Mouse (Mus musculus) heart, adult 11 months (tissue): Measurements from ENCODE around the gene Atp12a.

Experiments
- DNase-seq: peaks from one replicate; pipeline ENCODE4 v3.0.0; 2022

Gene Atp12a

DNA sequence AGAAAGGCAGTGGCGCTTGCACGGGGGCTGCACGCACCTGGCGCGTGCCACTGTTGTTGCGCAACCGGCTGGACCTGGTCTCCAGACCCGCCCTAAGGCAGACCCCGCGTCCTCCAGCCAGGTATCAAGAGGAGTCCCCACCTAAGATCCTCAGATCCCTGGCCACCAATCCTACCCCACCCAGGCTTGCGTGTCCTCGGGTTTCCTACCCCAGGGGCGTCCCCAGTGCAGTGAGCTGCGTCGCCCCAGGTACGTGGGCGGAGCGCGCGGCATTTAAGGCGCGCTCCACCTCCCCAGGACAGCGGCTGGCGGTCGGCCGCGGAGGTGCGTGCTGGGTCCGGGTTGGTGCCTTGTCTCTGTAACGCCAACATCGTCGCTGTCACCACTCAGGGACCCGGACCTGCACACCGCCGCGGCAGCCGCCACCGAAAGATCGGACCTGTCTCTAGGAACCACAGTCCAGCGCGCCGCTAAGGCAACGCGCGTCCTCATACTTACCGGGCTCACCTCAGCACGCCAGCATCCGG lies at the start of gene Atp12a:
Gene Atp12a, plus strand, starts transcription at position 358 of the 527 bp plus-strand sequence.
- DNase-seq: peak; percentile 84

DNA sequence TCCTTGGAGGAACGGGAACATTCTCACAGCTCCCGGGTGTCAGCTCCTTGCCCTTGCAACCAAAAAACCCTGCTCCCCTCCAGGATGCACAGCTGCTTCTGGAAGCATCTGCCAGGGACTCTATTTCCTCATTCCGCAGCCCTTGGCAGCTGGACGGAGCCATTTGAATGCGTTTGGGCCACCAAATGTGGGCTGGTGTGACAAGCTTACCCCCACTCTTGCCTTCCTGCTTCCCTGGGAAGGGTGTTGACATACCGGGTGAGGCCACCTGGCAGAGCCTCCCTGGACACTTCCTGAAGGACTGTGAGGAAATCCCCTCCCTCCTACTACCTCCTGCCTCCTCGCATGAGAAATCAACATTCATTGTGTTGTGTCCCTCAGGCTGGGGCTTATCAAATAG lies 49.3 kb upstream of the Atp12a start:
- DNase-seq: peak; percentile 96

GRCm38 (mm10) chr14:56316333-56316732 lies 48.5 kb upstream of the Atp12a start:
- DNase-seq: peak; percentile 48

DNA sequence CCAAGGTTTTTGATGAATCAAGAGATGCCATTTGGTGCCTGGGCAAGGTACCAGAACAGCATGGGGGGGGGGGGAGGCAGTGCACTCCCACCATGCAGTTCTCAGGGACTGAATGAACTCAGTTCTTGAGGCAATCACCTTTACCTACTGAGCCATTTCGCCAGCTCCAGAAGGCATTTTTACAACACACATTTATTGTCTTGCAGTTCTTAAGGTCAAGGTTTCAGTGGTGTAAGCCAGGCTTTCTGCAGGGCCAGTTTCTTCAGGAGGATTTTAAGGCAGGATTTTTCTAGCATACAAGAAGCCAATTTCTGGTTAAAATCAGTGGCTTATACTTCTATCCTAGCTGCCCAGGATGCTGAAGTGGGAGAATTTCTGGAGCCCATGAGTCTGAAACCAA lies 41.9 kb upstream of the Atp12a start:
- DNase-seq: peak; percentile 54

GRCm38 (mm10) chr14:56325038-56325437 lies 39.8 kb upstream of the Atp12a start:
- no peak for DNase-seq

DNA sequence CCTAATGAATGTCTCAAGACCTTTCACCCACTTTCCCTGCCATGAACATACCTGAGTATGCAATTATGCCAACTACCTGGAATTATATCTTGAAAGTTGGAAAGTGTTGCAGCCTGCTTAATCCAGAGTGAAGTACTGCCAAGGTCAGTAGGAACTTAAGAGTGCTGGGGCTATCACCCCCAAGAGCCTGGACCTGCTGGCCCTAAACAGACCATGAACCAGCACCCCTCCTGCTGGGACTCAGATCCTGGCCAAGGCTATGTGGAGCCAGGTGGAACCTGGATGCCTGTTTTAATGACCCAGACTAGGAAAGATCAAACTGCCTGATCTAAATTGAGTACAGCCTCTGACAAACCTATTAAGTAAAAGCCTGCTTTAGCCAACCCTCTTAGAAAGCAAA lies 31.2 kb upstream of the Atp12a start:
- DNase-seq: no peak

- no peak for DNase-seq
These were observed 30.4 kb upstream of the Atp12a start for GRCm38 (mm10) chr14:56334437-56334836.

DNA sequence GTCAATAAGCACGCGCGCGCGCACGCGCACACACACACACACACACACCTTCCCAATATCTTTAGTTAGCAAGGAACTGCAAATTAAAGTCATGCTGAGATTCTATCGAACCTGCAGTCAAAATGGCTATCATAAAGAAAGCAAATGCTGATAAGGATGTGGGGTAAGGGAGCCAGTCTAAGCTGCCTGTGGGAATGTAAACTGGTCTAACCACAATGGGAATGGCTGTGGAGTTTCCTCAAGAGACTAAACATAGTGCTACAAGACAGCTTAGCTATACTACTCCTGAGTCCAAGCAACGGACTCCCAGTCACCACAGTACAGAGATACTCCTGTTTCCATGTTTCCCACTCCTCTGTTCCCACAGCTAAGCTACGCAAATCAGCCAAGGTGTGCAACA lies 28.8 kb upstream of the Atp12a start:
- DNase-seq: no peak

GRCm38 (mm10) chr14:56337075-56337474 lies 27.8 kb upstream of the Atp12a start:
- DNase-seq: no peak

DNA sequence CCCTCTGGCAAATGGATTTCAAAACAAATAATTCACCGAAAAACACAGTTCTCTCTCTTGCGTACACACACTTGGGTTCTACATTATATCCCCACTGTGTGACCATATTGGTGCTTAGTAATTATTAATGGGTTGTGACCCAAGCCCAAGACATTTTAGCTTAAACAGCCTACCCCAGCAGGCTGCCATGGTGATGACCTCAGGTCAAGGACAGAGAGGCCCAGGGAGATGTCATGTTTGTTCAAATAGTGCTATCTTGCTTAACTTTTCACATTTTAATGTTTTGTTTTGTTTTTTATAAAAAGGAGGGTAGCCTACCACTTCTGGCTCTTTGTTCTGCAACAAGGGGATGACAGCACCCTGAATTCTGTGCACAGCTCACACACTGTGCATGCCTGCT lies 27.2 kb upstream of the Atp12a start:
- DNase-seq: no peak

DNA sequence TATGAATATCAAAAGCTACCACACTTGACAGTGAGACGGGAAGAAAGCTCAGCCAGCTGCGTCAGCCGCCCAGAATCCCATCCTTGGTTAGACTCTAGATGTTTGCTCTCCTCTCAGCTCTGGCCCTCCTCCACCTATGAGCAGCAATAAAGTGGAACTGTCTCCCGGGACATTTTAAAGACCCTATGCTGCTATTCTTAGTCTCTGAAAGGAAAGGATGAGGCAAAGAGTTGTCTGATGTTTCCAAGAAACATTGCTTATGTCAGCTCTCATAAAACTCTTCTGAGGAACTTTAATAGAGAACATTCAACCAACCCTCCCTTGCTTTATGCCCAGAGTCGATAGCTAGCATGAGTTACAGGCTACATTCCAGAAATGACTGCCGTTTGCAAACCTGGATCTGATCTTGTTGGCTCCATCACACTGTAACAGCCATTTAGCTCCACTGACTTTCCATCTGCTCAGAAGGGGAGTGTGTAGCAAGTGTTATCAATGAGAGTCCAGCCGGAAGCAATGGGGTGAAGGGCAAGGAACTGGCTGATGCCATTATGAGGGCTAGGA lies 25.9 kb upstream of the Atp12a start:
- peak; percentile 46 for DNase-seq

- DNase-seq: no peak
These were observed 16.2 kb upstream of the Atp12a start for GRCm38 (mm10) chr14:56348704-56349103.

DNA sequence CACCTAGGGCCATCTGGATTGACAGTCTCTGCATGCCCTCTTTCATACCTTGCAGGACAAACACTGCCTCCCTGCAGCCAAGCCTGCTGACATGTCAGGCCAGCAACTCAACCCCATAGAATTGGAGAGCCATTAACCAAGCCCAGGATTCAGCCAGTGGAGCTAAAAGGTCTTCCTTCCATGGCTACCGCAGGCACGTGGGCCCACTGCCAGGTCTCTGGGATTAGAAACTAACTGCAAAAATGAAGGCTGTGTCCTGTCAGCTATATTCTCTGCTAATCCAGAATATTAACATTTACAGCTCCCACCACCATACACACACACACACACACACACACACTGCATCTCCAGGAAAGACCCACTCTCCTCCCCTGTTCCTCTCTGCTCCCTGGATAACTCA lies 15.3 kb upstream of the Atp12a start:
- peak; percentile 70 for DNase-seq

DNA sequence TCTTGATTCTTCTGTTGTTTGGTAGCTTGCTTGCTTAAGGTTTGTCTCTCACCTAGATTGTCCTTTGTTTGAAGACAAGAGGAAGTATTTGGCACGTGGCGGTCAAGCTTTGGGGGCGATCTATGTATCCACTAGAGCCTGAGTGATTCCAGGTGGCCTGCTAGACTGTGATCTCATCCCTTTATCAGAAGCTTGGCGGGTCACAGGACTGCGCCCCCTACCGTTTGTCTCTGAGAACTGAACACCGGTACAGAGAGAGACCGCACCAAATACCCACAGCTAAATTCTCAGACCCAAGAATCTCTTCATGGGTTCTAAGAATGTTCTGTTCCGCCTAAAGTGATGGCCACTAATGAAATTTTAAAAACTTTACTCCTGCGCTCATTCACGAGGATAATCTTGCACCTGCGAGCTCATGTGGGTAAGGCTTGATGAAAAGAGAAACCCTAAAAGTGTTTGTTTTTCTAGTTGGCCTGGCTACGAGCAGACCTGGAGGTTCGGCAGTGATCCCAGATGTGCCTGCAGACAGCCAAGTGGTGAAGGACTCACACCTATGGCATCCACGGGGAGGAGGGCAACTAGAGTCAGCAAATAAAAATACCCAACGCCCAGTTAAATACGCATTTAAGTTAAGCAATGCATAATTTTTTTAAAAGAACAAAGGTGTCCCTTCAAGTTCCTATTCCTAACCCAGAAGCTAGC lies 12.8 kb upstream of the Atp12a start:
- DNase-seq: peak; percentile 88

DNA sequence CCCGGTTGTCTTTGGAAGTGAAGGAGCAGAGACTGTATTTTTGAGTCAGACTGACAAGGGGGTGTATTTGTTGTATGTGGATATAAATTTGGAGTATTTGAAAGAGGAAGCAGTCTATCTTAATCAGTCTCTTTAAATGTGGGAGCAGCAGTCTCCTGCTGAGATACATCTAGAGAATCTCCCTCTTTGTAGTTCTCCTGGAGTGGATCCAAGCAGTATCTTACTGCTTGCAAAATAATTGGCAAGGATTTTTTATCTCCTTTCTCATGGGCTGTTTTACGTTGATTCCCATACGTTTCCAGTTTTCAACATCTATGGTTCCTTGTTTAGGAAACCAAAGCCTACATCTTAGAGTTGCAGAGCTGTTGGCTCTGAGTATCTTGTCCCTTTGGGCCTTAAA lies 10.1 kb upstream of the Atp12a start:
- no peak for DNase-seq

- DNase-seq: no peak
These were observed 9.5 kb upstream of the Atp12a start for GRCm38 (mm10) chr14:56355396-56355795.

GRCm38 (mm10) chr14:56356196-56356595 lies 8.7 kb upstream of the Atp12a start:
- peak; percentile 31 for DNase-seq

DNA sequence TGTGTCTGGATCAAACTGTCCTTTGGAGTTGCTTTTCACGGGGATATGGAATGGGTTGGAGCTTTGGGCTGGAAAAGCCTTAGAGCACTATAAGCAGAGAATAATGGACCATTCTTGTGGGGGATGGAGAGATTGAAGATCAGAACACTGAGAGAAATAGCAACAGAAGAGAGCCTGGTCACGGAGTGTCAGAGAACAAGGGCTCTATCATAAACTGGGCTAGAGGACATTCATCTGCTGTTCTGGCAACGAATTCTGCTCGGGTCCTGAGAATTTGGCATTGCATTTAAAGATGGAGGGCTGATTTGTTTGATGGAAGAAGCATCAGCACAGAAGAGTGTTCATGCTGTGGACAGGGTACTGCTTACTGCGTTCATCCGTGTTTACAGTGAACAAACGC lies 6.4 kb upstream of the Atp12a start:
- DNase-seq: no peak

DNA sequence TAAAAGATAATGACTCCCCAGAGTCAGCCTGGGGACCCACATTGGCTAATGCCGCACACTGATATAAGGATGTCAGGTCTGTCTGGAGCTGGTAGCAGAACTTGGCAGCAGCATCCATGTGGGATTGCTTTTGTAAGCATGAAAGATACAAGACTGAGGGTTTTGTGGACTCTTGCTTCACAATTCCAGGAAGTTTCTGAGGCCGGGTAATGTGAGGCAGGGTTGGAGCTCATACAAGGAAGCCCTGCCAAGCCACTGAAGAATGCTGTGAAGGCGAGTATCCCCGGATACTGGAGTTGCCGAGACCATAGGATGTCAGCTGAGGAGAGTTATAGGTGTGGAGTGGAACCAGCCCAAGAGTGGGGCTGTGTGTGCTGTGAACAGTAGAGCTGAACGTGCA lies 5.7 kb upstream of the Atp12a start:
- no peak for DNase-seq

DNA sequence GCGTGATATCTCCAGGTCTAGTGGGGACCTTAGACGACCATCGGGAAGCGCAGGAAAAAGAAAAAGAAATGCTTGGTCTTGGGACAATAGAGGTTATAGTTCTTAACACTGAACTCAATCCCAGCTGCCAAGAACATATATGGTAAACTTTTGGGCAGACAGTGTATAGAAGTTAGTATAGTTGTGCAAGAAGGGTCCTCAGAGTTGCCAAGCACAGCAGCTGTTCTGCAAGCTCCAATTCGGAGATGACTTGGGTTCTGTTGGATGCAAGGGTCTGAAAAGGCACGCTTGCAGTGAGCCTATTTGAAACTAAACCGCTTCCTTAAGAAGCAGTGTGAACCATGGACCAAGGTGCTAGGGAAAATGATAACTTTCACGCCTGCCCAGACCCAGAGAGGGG lies 424 bp downstream of the Atp12a start:
- no peak for DNase-seq

GRCm38 (mm10) chr14:56366712-56367111 lies 1.8 kb downstream of the Atp12a start:
- no peak for DNase-seq

DNA sequence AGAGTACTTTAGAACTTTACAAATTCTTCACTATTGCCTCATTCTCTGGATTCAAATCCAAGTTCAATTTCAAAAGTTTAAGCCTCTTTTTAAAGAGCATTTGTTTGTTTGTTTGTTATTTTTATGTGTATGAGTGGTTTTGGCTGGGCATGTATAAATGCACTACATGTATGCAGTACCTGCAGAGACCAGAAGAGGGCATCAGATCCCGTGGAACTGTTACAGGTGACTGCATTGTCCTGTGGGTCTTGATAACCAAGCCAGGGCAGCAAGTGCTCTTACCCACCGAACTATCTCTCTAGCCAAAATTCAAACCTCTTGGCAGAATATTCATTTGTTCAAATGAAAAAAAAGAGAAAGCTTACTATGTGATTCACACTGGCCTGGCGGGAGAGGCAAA lies 4.0 kb downstream of the Atp12a start:
- no peak for DNase-seq

GRCm38 (mm10) chr14:56375731-56376130 lies 10.9 kb downstream of the Atp12a start:
- DNase-seq: peak; percentile 92

DNA sequence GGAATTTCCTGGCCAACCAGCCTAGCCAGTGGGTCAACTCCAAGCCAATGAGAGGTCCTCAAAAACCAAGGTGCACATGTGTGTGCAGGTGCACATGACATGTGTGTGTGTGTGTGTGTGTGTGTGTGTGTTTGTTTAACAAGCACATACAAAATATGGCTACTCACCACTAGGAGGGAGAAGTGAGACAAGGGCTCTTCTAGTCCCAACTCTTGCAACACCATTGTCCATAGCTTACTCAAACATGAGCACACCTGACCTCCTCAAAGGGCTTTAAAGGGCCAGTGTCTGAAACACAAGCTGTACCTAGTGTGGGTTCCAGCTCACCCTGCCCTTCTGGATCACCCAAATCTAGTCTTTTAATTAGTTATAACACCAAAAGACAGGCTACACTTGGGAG lies 12.9 kb downstream of the Atp12a start:
- no peak for DNase-seq

- DNase-seq: no peak
These were observed 14.5 kb downstream of the Atp12a start for GRCm38 (mm10) chr14:56379336-56379735.
